Mouse (Mus musculus): Measurements from ENCODE around the gene Mcoln3.

DNA sequence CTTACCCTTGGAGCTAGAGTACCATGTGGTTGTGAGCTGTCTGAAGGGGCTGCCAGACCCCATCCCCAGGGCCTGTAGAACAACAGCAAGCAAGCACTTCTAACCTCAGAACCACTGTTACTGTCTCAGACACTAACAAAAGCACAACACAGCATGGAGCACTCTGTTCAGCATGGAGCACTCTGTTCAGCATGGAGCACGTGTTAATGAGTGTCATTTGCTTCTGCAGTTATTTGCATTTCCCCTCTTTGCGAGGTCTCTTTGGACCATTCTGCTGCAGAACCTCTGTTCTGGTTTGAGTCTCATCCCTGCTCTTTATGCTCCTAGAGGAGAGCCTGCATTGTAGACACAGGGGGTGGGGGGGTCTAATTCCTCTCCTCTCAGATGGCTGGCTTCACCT is 35.7 kb downstream of the Mcoln3 start:
- no peak for TF ChIP-seq TAL1 (IDR thresholded peaks at IDR 0.05; ENCODE audit: low read length)
- no peak for TF ChIP-seq GATA1 (IDR thresholded peaks at IDR 0.05; ENCODE audit: low read length)
